Mouse (Mus musculus) heart, postnatal 0 days (tissue): Measurements from ENCODE around the gene Prss35. TPM values are rescaled to one million over a fixed set of nuclear protein-coding genes. Genes with fewer than 3 reads are reported as not detected.
A peak's percentile ranks its signal among the peaks of the same experiment; 100 is the strongest.

Experiments used
- ATAC-seq: fragments of 200-750 bp; cut with Nextera tagmentation; 2 replicates; pipeline ENCODE4 v1.8.0; 2017; ENCODE audit warnings: low read depth, moderate number of reproducible peaks, moderate library complexity; ENCODE audit not compliant: insufficient read depth
- DNase-seq: peaks from one replicate; pipeline ENCODE4 v3.0.0-alpha.2; 2016; ENCODE audit warnings: low spot score
- H3K27ac ChIP-seq: fragments of 300-500 bp; sonication (generic); 2 replicates; pipeline ENCODE4 v1.5.1; 2014; ENCODE audit warnings: low read depth, mild to moderate bottlenecking
- H3K27me3 ChIP-seq: fragments of 300-500 bp; sonication (generic); 2 replicates; pipeline ENCODE4 v1.6.1; 2014; ENCODE audit warnings: low read length, mixed read lengths; ENCODE audit not compliant: control insufficient read depth, insufficient read depth
- H3K36me3 ChIP-seq: fragments of 300-500 bp; sonication (generic); replicated peaks from 2 replicates; pipeline ENCODE4 v1.6.1; 2014; ENCODE audit warnings: low read length, mixed read lengths; ENCODE audit not compliant: control insufficient read depth, insufficient read depth
- H3K4me1 ChIP-seq: fragments of 300-500 bp; sonication (generic); 2 replicates; pipeline ENCODE4 v1.6.1; 2014; ENCODE audit warnings: antibody characterized with exemption; ENCODE audit not compliant: control insufficient read depth, insufficient read depth
- H3K4me2 ChIP-seq: fragments of 300-500 bp; sonication (generic); 2 replicates; pipeline ENCODE4 v1.6.1; 2014; ENCODE audit warnings: low read depth, mild to moderate bottlenecking, low read length, moderate library complexity
- H3K4me3 ChIP-seq: fragments of 300-500 bp; sonication (generic); 2 replicates; pipeline ENCODE4 v1.5.1; 2014; ENCODE audit warnings: low read depth, low read length
- H3K9ac ChIP-seq: fragments of 300-500 bp; sonication (generic); replicated peaks from 2 replicates; pipeline ENCODE4 v1.6.1; 2014; ENCODE audit warnings: low read depth, low read length, mixed read lengths
- H3K9me3 ChIP-seq: fragments of 300-500 bp; sonication (generic); replicated peaks from 2 replicates; pipeline ENCODE4 v1.6.1; 2016; ENCODE audit warnings: low read length; ENCODE audit not compliant: control insufficient read depth
- CTCF ChIP-seq: IDR thresholded peaks from 2 replicates; pipeline ENCODE4 v1.5.1; 2016; ENCODE audit warnings: antibody characterized with exemption, control low read depth, low read depth
- EP300 ChIP-seq: IDR thresholded peaks from 2 replicates; pipeline ENCODE4 v1.6.1; 2016; ENCODE audit warnings: antibody characterized with exemption, low read depth
- WGBS: fragments of 180-500 bp; shearing (Covaris S2); extraction: QIAGEN DNeasy Blood & Tissue Kit; methylation state at CpG from one replicate; pipeline ENCODE4 v1.1.7; 2014; 5-methylcytosine and 5-hydroxymethylcytosine counted together
- polyA plus RNA-seq: library from polyadenylated mRNA; unstranded; fragments of >200 nt; fragmentation: Nextera tagmentation; extraction: Ambion mirVana; gene quantifications from 2 replicates; pipeline ENCODE4 v1.2.1, GENCODE M21; 2015
- total RNA-seq: library from RNA; depleted of rRNA; stranded (reverse); fragments of >200 nt; gene quantifications from 2 replicates; pipeline ENCODE4 v1.2.3, GENCODE M21; 2014; ENCODE audit warnings: low replicate concordance

The Prss35 gene
- total and polyA plus RNA-seq, 2 experiments from 2014 or later, result 8.1 to 10.1 TPM

GRCm38 (mm10) chr9:86701264-86701663 is 42.2 kb upstream of the Prss35 start:
- no peak overlapping the region for H3K4me3 ChIP-seq
- ATAC-seq, result no peak
- peak; percentile 12 for DNase-seq
- no peaks in the 10 kb centered on the region for H3K27me3 ChIP-seq
- peak overlapping the region; percentile 71 for H3K27ac ChIP-seq
- no peak overlapping the region for H3K4me2 ChIP-seq
- WGBS, result 22% methylated on average over 5 of the region's 5 CpGs
- TF ChIP-seq EP300 (no peak), CTCF (no peak)
- no peaks in the 10 kb centered on the region for H3K36me3 ChIP-seq
- H3K9ac ChIP-seq, result no peak overlapping the region
- 0 out of 2 replicates have a peak, but pooled peaks cover 2% of the 10 kb centered on the region for H3K4me1 ChIP-seq
- no peaks in the 10 kb centered on the region for H3K9me3 ChIP-seq

DNA sequence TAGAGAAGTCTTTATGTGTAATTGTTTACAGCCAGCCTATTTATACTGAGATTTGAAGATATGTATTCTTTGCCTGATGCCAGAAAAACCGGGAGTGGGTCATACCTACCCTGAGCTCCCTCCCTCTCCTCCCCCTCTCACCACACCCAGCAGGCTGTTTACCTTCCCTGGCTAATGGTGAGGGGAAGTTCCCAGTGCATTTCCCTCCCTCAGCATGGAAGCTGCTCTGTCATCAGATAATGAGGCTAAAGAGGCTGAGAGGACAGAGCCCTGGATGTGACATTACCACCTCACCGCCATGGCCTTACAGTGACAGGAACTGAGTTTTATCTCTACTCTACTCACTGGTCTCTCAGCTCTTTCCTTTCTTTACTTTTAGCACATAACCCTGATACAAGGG is 41.6 kb upstream of the Prss35 start:
- Histone ChIP-seq H3K9ac (no peak overlapping the region), H3K4me2 (no peak overlapping the region), H3K4me1 (no peaks in the 10 kb centered on the region), H3K27ac (peak overlapping the region; percentile 46; the same call in 1 of the 2 replicates), H3K27me3 (no peaks in the 10 kb centered on the region), H3K9me3 (no peaks in the 10 kb centered on the region), H3K4me3 (no peak overlapping the region), H3K36me3 (no peaks in the 10 kb centered on the region)
- TF ChIP-seq EP300, result no peak
- TF ChIP-seq CTCF, result no peak
- 5% methylated on average over 2 of the region's 2 CpGs for WGBS
- ATAC-seq, result no peak
- DNase-seq, result no peak

- Histone ChIP-seq H3K27ac (no peak overlapping the region), H3K4me1 (peaks cover 10% of the 10 kb centered on the region), H3K4me3 (no peak overlapping the region), H3K9ac (no peak overlapping the region), H3K36me3 (no peaks in the 10 kb centered on the region), H3K27me3 (no peaks in the 10 kb centered on the region), H3K9me3 (no peaks in the 10 kb centered on the region), H3K4me2 (no peak overlapping the region)
- ATAC-seq (no peak), DNase-seq (no peak)
- no peak for TF ChIP-seq CTCF
- TF ChIP-seq EP300, result no peak
- WGBS, result 61% methylated on average over 1 of the region's 1 CpGs
These were observed 36.0 kb upstream of the Prss35 start for GRCm38 (mm10) chr9:86707431-86707830.

- TF ChIP-seq EP300 (no peak), CTCF (no peak)
- Histone ChIP-seq H3K36me3 (no peaks in the 10 kb centered on the region), H3K4me3 (no peak overlapping the region), H3K27ac (no peak overlapping the region), H3K4me2 (no peak overlapping the region), H3K4me1 (peaks cover 10% of the 10 kb centered on the region), H3K9ac (no peak overlapping the region), H3K27me3 (no peaks in the 10 kb centered on the region), H3K9me3 (no peaks in the 10 kb centered on the region)
- no peak for ATAC-seq
- 56% methylated on average over 6 of the region's 6 CpGs for WGBS
- no peak for DNase-seq
These were observed 34.5 kb upstream of the Prss35 start for GRCm38 (mm10) chr9:86708921-86709320.

DNA sequence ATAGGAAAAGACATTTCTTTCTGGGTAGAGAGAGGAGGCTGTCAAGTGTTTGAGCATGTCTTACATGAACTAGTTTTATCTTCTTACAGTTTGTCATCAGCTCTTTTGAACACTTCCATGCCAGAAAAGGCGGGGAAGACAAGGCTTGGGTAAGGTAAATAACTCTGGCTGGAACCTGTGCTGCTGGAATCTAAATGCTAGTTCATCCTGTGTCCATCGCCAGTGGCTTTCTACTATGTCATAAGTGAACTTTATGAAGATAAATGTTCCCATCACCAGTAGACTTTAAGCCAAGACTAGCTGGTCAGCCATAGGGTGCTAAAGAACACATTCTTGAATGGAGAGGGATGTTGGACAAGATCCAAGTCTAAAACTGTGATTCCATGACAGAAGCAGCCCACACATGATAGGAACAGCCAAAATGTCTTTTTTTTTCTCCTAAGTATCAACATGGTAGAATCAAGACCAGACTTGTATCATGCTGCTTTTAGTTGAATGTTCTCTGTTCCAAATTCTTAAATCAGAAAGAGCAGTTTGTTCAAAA is 33.3 kb upstream of the Prss35 start:
- Histone ChIP-seq H3K27me3 (no peaks in the 10 kb centered on the region), H3K9me3 (no peaks in the 10 kb centered on the region), H3K9ac (no peak overlapping the region), H3K36me3 (no peaks in the 10 kb centered on the region), H3K4me2 (no peak overlapping the region), H3K4me1 (peaks cover 10% of the 10 kb centered on the region), H3K4me3 (no peak overlapping the region), H3K27ac (no peak overlapping the region)
- TF ChIP-seq CTCF (no peak), EP300 (no peak)
- 63% methylated on average over 2 of the region's 2 CpGs for WGBS
- DNase-seq, result peak; percentile 15
- ATAC-seq, result no peak

- Histone ChIP-seq H3K9ac (no peak overlapping the region), H3K27ac (no peak overlapping the region), H3K9me3 (no peaks in the 10 kb centered on the region), H3K4me3 (no peak overlapping the region), H3K4me1 (peaks cover 10% of the 10 kb centered on the region), H3K36me3 (no peaks in the 10 kb centered on the region), H3K4me2 (no peak overlapping the region), H3K27me3 (no peaks in the 10 kb centered on the region)
- DNase-seq (no peak), ATAC-seq (no peak)
- TF ChIP-seq EP300, result no peak
- TF ChIP-seq CTCF, result no peak
- WGBS, result 71% methylated on average over 2 of the region's 2 CpGs
These were observed 30.8 kb upstream of the Prss35 start for GRCm38 (mm10) chr9:86712648-86713047.
